Mouse (Mus musculus) midbrain, postnatal 0 days (tissue): ENCODE results near the gene Aldoc. TPM values are rescaled to one million over a fixed set of nuclear protein-coding genes. Genes with fewer than 3 reads are reported as not detected.

Experiments used
- ATAC-seq: fragments of 200-750 bp; cut with Nextera tagmentation; 2 replicates; pipeline ENCODE4 v1.8.0; 2017; ENCODE audit warnings: moderate number of reproducible peaks, mild to moderate bottlenecking, moderate TSS enrichment, moderate library complexity; ENCODE audit not compliant: low FRiP score
- DNase-seq: peaks from one replicate; pipeline ENCODE4 v3.0.0-alpha.2; 2015; ENCODE audit warnings: low spot score
- H3K27ac ChIP-seq: fragments of 300-500 bp; sonication (generic); 2 replicates; pipeline ENCODE4 v1.5.1; 2014; ENCODE audit warnings: low read depth, mild to moderate bottlenecking, low read length, mixed read lengths
- H3K27me3 ChIP-seq: fragments of 300-500 bp; sonication (generic); 2 replicates; pipeline ENCODE4 v1.6.1; 2014; ENCODE audit warnings: low read length, control low read depth, mixed read lengths; ENCODE audit not compliant: insufficient read depth
- H3K36me3 ChIP-seq: fragments of 300-500 bp; sonication (generic); 2 replicates; pipeline ENCODE4 v1.6.1; 2014; ENCODE audit warnings: low read length, control low read depth, mixed read lengths; ENCODE audit not compliant: insufficient read depth
- H3K4me1 ChIP-seq: fragments of 300-500 bp; sonication (generic); 2 replicates; pipeline ENCODE4 v1.6.1; 2014; ENCODE audit warnings: mild to moderate bottlenecking, control low read depth, antibody characterized with exemption, low read length, mixed read lengths; ENCODE audit not compliant: insufficient read depth
- H3K4me2 ChIP-seq: fragments of 300-500 bp; sonication (generic); 2 replicates; pipeline ENCODE4 v1.6.1; 2014; ENCODE audit warnings: low read depth, mild to moderate bottlenecking, low read length, mixed read lengths; ENCODE audit not compliant: poor library complexity, severe bottlenecking
- H3K4me3 ChIP-seq: fragments of 300-500 bp; sonication (generic); 2 replicates; pipeline ENCODE4 v1.5.1; 2014; ENCODE audit warnings: low read depth, mild to moderate bottlenecking, low read length, moderate library complexity
- H3K9ac ChIP-seq: fragments of 300-500 bp; sonication (generic); replicated peaks from 2 replicates; pipeline ENCODE4 v1.6.1; 2014; ENCODE audit warnings: mild to moderate bottlenecking, low read length, moderate library complexity, mixed read lengths; ENCODE audit not compliant: poor library complexity, severe bottlenecking
- H3K9me3 ChIP-seq: fragments of 300-500 bp; sonication (generic); 2 replicates; pipeline ENCODE4 v1.6.1; 2016; ENCODE audit warnings: low read length, control low read depth
- CTCF ChIP-seq: IDR thresholded peaks from 2 replicates; pipeline ENCODE4 v1.5.1; 2016; ENCODE audit warnings: antibody characterized with exemption, mild to moderate bottlenecking
- WGBS: fragments of 180-500 bp; shearing (Covaris S2); extraction: QIAGEN DNeasy Blood & Tissue Kit; methylation state at CpG from one replicate; pipeline ENCODE4 v1.1.7; 2014; 5-methylcytosine and 5-hydroxymethylcytosine counted together
- polyA plus RNA-seq: library from polyadenylated mRNA; unstranded; fragments of >200 nt; fragmentation: Nextera tagmentation; extraction: Ambion mirVana; gene quantifications from 2 replicates; pipeline ENCODE4 v1.2.1, GENCODE M21; 2015
- total RNA-seq: library from RNA; depleted of rRNA; stranded (reverse); fragments of >200 nt; gene quantifications from 2 replicates; pipeline ENCODE4 v1.2.3, GENCODE M21; 2014

The Aldoc gene
- total and polyA plus RNA-seq, 2 experiments from 2014 or later, result 224 to 359 TPM

GRCm38 (mm10) chr11:78341702-78342101 lies 18.9 kb downstream of the Aldoc start:
- DNase-seq (no peak), ATAC-seq (no peak)
- no peak overlapping the region for H3K4me2 ChIP-seq
- H3K27ac ChIP-seq, result no peak overlapping the region
- H3K9me3 ChIP-seq, result no peaks in the 10 kb centered on the region
- H3K9ac ChIP-seq, result no peak overlapping the region
- H3K27me3 ChIP-seq, result no peaks in the 10 kb centered on the region
- H3K4me3 ChIP-seq, result no peak overlapping the region
- 87% methylated on average over 12 of the region's 12 CpGs for WGBS
- H3K4me1 ChIP-seq, result peaks cover 10% of the 10 kb centered on the region; the same call in 1 of the 2 replicates
- TF ChIP-seq CTCF, result no peak
- peaks cover 24% of the 10 kb centered on the region for H3K36me3 ChIP-seq

- under 1% methylated on average over 49 of the region's 66 CpGs for WGBS
- Histone ChIP-seq H3K4me3 (peak within 1 kb of the TSS; percentile 63), H3K27ac (peak within 1 kb of the TSS; percentile 79), H3K27me3 (no peaks in the 10 kb centered on the region), H3K9me3 (no peaks in the 10 kb centered on the region), H3K4me1 (peaks cover 16% of the 10 kb centered on the region; the same call in 1 of the 2 replicates), H3K36me3 (peaks cover 28% of the 10 kb centered on the region), H3K9ac (peak within 1 kb of the TSS; percentile 81), H3K4me2 (peak within 1 kb of the TSS; percentile 71)
- no peak; the same call in 1 of the 2 replicates for TF ChIP-seq CTCF
- ATAC-seq (peak; percentile 76), DNase-seq (peak; percentile 72)
These were observed 20.9 kb downstream of the Aldoc start, which contains the start of gene Unc119 for GRCm38 (mm10) chr11:78343381-78344327. Gene Unc119 (plus strand): TSS chr11:78343482.

DNA sequence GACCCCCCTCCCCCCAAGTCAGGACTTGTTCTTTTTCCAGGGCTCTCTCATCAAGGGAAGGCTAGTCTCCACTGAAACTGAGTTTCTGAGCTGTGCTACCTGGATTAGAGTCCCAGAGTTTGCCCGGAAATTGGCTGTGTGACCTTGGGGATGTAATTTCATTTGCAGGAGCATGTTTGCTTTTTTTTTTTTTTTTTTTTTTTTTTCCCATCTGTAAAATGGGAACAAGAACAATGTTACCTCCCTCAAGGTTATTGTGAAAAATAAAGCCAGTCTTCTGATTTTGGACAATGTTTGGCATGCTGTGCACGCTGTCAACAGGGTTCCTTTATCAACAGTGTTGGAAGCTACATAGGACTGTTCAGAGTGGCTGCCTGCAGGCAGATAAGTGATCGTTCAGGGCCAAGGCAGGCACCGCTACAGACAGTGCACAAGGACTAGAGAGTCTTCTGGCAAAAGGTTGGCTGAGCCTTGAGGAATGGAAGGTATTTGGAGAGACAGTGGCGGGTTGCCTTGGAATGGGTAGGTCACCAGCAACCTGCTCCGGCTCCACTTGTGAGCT lies 21.6 kb downstream of the Aldoc start:
- Histone ChIP-seq H3K27ac (peak overlapping the region; percentile 79), H3K36me3 (peaks cover 31% of the 10 kb centered on the region), H3K9ac (peak overlapping the region; percentile 81), H3K4me2 (peak overlapping the region; percentile 71), H3K4me3 (peak overlapping the region; percentile 63), H3K27me3 (no peaks in the 10 kb centered on the region), H3K9me3 (no peaks in the 10 kb centered on the region), H3K4me1 (peaks cover 16% of the 10 kb centered on the region; the same call in 1 of the 2 replicates)
- DNase-seq, result no peak
- 67% methylated on average over 6 of the region's 6 CpGs for WGBS
- no peak; the same call in 1 of the 2 replicates for ATAC-seq
- no peak for TF ChIP-seq CTCF

- TF ChIP-seq CTCF, result no peak
- Histone ChIP-seq H3K4me1 (peaks cover 16% of the 10 kb centered on the region; the same call in 1 of the 2 replicates), H3K36me3 (peaks cover 32% of the 10 kb centered on the region), H3K9ac (peak overlapping the region; percentile 81; the same call in 1 of the 2 replicates), H3K9me3 (no peaks in the 10 kb centered on the region), H3K4me2 (peak overlapping the region; percentile 71), H3K4me3 (peak overlapping the region; percentile 63), H3K27me3 (no peaks in the 10 kb centered on the region), H3K27ac (no peak overlapping the region)
- 56% methylated on average over 8 of the region's 8 CpGs for WGBS
- DNase-seq, result no peak
- ATAC-seq, result no peak
These were observed 22.3 kb downstream of the Aldoc start for GRCm38 (mm10) chr11:78344890-78345715.

DNA sequence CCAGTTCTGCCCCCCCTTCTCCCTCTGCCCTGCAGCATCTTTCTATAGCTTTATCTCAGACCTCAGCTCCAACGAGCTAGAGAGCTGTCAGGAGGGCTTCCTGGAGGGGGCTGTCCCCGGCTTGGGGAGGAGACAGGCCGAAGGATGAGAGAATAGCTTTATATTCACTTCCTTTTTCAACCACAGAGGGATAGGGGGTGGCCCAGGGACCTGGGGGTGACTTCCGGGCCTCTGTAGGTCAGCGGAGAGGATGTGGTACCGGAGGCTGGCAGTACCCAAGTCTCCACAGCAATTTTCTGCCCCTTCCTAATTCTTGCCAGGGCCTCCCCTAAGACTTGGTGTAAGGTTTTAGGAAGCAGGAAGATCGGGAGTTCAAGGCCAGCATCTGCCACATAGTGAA lies 23.0 kb downstream of the Aldoc start:
- H3K9me3 ChIP-seq, result no peaks in the 10 kb centered on the region
- 75% methylated on average over 7 of the region's 7 CpGs for WGBS
- H3K36me3 ChIP-seq, result peaks cover 30% of the 10 kb centered on the region
- DNase-seq, result no peak
- H3K27ac ChIP-seq, result peak overlapping the region; percentile 6; the same call in 1 of the 2 replicates
- H3K4me1 ChIP-seq, result peaks cover 16% of the 10 kb centered on the region; the same call in 1 of the 2 replicates
- H3K9ac ChIP-seq, result no peak overlapping the region
- TF ChIP-seq CTCF, result no peak
- H3K4me2 ChIP-seq, result no peak overlapping the region
- ATAC-seq, result no peak
- no peaks in the 10 kb centered on the region for H3K27me3 ChIP-seq
- H3K4me3 ChIP-seq, result no peak overlapping the region
